Mouse (Mus musculus) left cerebral cortex, adult 2 months (tissue): ENCODE measurements at regions not wholly inside any gene's neighbourhood (a gene's known extent, or its start where the extent isn't known, plus 50 kb on each side); places are given as distances from the start of the nearest gene placed in this dataset.

Experiments used
- DNase-seq, 2 experiments: peaks; one replicate each; pipeline ENCODE4 v3.0.0; 2021 to 2022; ENCODE audit warnings: low spot score in 2 of 2, mixed read lengths in 1 of 2; ENCODE audit errors: extremely low spot score in 1 of 2
- H3K27ac ChIP-seq: fragments of 200-600 bp; 2 replicates; pipeline ENCODE4 v1.8.1; 2022
- H3K4me3 ChIP-seq: fragments of 200-600 bp; 2 replicates; pipeline ENCODE4 v1.8.1; 2022
- CTCF ChIP-seq: fragments of 200-600 bp; IDR thresholded peaks from 2 replicates; pipeline ENCODE4 v1.8.1; 2022; ENCODE audit warnings: antibody characterized with exemption, mild to moderate bottlenecking, moderate library complexity
- intact Hi-C: fragments of 180-260 bp; cut with DNase I; formaldehyde crosslinking; loops from one replicate; pipeline ENCODE4 v1.15.1; 2025

DNA sequence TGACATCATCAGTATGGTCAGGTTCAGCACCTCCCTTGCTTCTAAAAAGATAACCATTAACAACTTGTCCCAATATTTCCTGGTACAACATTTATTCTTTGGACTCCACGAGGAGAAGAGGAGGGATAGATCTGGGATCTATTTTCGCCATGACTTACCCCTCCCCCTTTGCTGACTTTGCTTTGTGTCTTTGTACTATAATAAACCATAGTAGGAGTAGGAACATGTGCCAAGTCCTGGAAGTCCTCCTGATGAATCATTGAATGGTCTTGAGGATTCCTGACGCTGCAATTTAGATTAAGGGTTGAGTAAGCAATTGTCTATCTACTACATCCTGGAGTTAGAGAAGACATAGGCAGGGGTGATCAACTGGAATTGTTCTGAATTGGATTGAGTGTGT lies 71.2 kb downstream of the Rbm11 start:
- no peak for DNase-seq
- no peak for TF ChIP-seq CTCF
- intact Hi-C loops, result no loop called here
- Histone ChIP-seq H3K4me3 (no peak overlapping the region), H3K27ac (no peak overlapping the region)

GRCm38 (mm10) chr16:75667589-75667988 lies 74.9 kb downstream of the Rbm11 start:
- peak; percentile 8 to 18 for DNase-seq
- no peak overlapping the region for H3K4me3 ChIP-seq
- no peak for TF ChIP-seq CTCF
- intact Hi-C loops, result no loop called here
- no peak overlapping the region for H3K27ac ChIP-seq

DNA sequence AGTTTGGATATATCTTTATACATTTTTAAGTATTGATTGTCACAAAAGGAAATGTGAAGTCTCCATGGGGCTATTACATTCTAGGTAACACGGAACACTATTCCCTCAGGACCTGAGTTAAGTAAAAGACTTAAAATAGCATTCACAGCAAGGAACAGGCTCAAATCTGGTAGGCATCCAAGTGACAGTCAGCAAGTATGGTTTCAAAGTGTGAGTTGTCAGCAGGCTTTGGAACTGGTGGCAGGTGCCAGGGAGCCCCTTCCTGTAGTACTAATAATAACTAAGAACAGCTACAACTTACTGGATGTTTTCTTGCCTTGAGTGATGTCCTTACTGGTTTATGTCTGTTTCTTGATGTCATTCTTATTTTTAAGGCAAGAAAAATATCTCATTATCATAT lies 79.5 kb downstream of the Rbm11 start:
- no peak overlapping the region for H3K4me3 ChIP-seq
- no peak for TF ChIP-seq CTCF
- no peak overlapping the region for H3K27ac ChIP-seq
- intact Hi-C loops, result no loop called here
- no peak for DNase-seq

DNA sequence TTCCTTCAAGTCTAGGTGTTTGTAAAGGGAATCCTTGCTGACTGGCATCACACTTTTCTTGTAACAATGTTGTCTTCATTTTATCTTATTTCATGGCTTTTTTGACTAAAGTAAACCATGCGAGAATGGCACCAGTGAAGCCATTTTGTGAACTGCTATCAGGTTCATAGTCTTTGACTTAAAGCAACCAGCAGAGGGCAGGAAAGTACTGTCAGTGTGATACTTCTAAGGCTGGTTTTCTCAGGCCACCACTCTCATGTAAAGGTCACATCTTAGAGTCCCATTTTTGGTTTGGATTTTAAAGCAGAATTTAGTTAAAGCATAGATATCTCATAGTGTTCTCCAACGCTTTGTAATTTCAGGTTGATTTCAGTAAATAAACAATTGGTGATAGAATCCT lies 83.2 kb downstream of the Rbm11 start:
- no peak overlapping the region for H3K4me3 ChIP-seq
- peak; percentile 67 for TF ChIP-seq CTCF
- no peak overlapping the region for H3K27ac ChIP-seq
- peak in 1 of 2 experiments; percentile 15 for DNase-seq
- intact Hi-C loops, result loop anchor here (2.0 kb wide), 1 partner anchor 1223 kb away; no protein-coding TSS in a partner anchor

DNA sequence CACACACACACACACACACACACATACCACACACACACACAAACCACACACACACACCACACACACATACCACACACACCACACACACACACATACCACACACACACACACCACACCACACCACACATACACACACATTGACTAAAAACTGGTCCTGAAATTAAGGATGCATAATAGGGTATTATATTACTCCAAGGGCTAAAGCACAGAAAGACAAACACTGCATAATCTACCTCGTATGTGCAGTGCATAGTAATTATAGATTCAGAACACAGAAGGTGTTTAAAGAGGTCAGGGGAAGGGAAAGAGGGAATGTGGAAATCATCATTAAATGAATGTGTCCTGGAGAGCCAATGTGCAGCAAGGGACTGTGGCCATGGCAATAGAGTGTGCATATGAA lies 84.5 kb downstream of the Rbm11 start:
- no peak for TF ChIP-seq CTCF
- intact Hi-C loops, result loop anchor here (2.0 kb wide), 1 partner anchor 1222 kb away; no protein-coding TSS in a partner anchor

More for the DNA sequence above, 84.5 kb downstream of the Rbm11 start:
- DNase-seq, result no peak
- H3K27ac ChIP-seq, result no peak overlapping the region
- no peak overlapping the region for H3K4me3 ChIP-seq
